Mouse (Mus musculus) heart, postnatal 0 days (tissue): Measurements from ENCODE around the gene Trap1.

ENCODE experiments used
- CTCF ChIP-seq: IDR thresholded peaks from 2 replicates; pipeline ENCODE4 v1.5.1; 2016; ENCODE audit warnings: antibody characterized with exemption, control low read depth, low read depth
- EP300 ChIP-seq: IDR thresholded peaks from 2 replicates; pipeline ENCODE4 v1.6.1; 2016; ENCODE audit warnings: antibody characterized with exemption, low read depth

DNA sequence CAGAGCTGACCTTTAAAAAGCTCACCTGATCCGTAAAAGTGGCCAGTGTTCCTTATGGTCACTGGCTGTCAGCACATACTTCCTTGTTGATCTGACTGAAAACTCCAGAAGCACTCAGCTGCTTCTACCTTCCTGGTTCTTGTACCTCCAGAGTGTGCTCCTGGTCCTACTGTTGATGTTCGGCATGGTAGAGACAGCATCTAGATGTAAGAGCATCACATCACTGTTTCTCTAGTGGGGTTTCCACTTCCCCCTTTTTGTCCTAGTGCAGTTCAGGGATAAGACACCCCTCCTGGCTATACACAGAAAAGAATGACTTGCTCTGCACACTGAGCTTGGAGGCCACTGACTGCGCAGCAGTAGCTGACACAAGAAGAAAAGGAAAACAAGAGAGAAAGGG is 43.2 kb downstream of the Trap1 start:
- TF ChIP-seq CTCF (no peak), EP300 (no peak)
